Mouse (Mus musculus) heart, embryonic 12.5 days (tissue): ENCODE results near the gene Riiad1. TPM values are rescaled to one million over a fixed set of nuclear protein-coding genes. Genes with fewer than 3 reads are reported as not detected.

Source experiments
- ATAC-seq: fragments of 200-750 bp; cut with Nextera tagmentation; 2 replicates; pipeline ENCODE4 v1.8.0; 2017; ENCODE audit warnings: moderate TSS enrichment, moderate library complexity; ENCODE audit not compliant: insufficient number of reproducible peaks, low FRiP score
- H3K27ac ChIP-seq: fragments of 300-500 bp; sonication (generic); 2 replicates; pipeline ENCODE4 v1.5.1; 2016; ENCODE audit warnings: mild to moderate bottlenecking, moderate library complexity; ENCODE audit not compliant: poor library complexity, severe bottlenecking
- H3K27me3 ChIP-seq: fragments of 300-500 bp; sonication (generic); replicated peaks from 2 replicates; pipeline ENCODE4 v1.6.1; 2016; ENCODE audit warnings: mild to moderate bottlenecking, moderate library complexity
- H3K36me3 ChIP-seq: fragments of 300-500 bp; sonication (generic); 2 replicates; pipeline ENCODE4 v1.6.1; 2016; ENCODE audit warnings: mild to moderate bottlenecking, moderate library complexity
- H3K4me1 ChIP-seq: fragments of 300-500 bp; sonication (generic); replicated peaks from 2 replicates; pipeline ENCODE4 v1.6.1; 2016; ENCODE audit warnings: mild to moderate bottlenecking
- H3K4me2 ChIP-seq: fragments of 300-500 bp; sonication (generic); 2 replicates; pipeline ENCODE4 v1.6.1; 2016; ENCODE audit warnings: mild to moderate bottlenecking, moderate library complexity
- H3K4me3 ChIP-seq: fragments of 300-500 bp; sonication (generic); 2 replicates; pipeline ENCODE4 v1.5.1; 2016; ENCODE audit warnings: mild to moderate bottlenecking
- H3K9ac ChIP-seq: fragments of 300-500 bp; sonication (generic); 2 replicates; pipeline ENCODE4 v1.6.1; 2016; ENCODE audit warnings: mild to moderate bottlenecking, moderate library complexity
- H3K9me3 ChIP-seq: fragments of 300-500 bp; sonication (generic); replicated peaks from 2 replicates; pipeline ENCODE4 v1.6.1; 2016; ENCODE audit warnings: mild to moderate bottlenecking, moderate library complexity
- WGBS: fragments of 180-500 bp; shearing (Covaris S2); methylation state at CpG from one replicate; pipeline ENCODE4 v1.1.7; 2016; 5-methylcytosine and 5-hydroxymethylcytosine counted together
- polyA plus RNA-seq: library from polyadenylated mRNA; unstranded; fragments of >200 nt; fragmentation: Nextera tagmentation; extraction: Ambion mirVana; gene quantifications from 2 replicates; pipeline ENCODE4 v1.2.1, GENCODE M21; 2016

The Riiad1 gene
- polyA plus RNA-seq: 5.3 and 5.7 TPM in 2 replicates

GRCm38 (mm10) chr3:94480291-94480884 lies at the start of gene Riiad1:
Gene Riiad1, minus strand, starts transcription at chr3:94480341.
- Histone ChIP-seq H3K4me3 (0 out of 2 replicates have a peak within 1 kb of the TSS, but pooled peaks have one; percentile 10), H3K9me3 (no peaks in the 10 kb centered on the region), H3K36me3 (no peaks in the 10 kb centered on the region), H3K4me1 (peaks cover 37% of the 10 kb centered on the region), H3K4me2 (peak within 1 kb of the TSS; percentile 56), H3K27ac (no peak within 1 kb of the TSS), H3K27me3 (peaks cover 35% of the 10 kb centered on the region), H3K9ac (no peak within 1 kb of the TSS)
- WGBS: 11% methylated on average over 16 of the region's 16 CpGs
- no peak for ATAC-seq

GRCm38 (mm10) chr3:94526731-94527130 lies 46.6 kb upstream of the Riiad1 start:
- H3K4me2 ChIP-seq: no peak overlapping the region
- no peak for ATAC-seq
- H3K4me1 ChIP-seq: no peaks in the 10 kb centered on the region
- WGBS: 75% methylated on average over 2 of the region's 2 CpGs
- H3K9me3 ChIP-seq: no peaks in the 10 kb centered on the region
- H3K27ac ChIP-seq: no peak overlapping the region
- H3K27me3 ChIP-seq: no peaks in the 10 kb centered on the region
- peaks cover 27% of the 10 kb centered on the region for H3K36me3 ChIP-seq
- H3K4me3 ChIP-seq: no peak overlapping the region
- no peak overlapping the region for H3K9ac ChIP-seq

- Histone ChIP-seq H3K9me3 (no peaks in the 10 kb centered on the region), H3K4me3 (no peak overlapping the region), H3K27me3 (no peaks in the 10 kb centered on the region), H3K9ac (no peak overlapping the region), H3K4me2 (no peak overlapping the region), H3K36me3 (peaks cover 58% of the 10 kb centered on the region), H3K27ac (no peak overlapping the region), H3K4me1 (no peaks in the 10 kb centered on the region)
- no peak for ATAC-seq
- WGBS: 94% methylated on average over 1 of the region's 1 CpGs
Observed at GRCm38 (mm10) chr3:94506664-94507063, 26.5 kb upstream of the Riiad1 start.

GRCm38 (mm10) chr3:94502243-94502642 lies 22.1 kb upstream of the Riiad1 start:
- H3K4me2 ChIP-seq: no peak overlapping the region
- H3K4me3 ChIP-seq: no peak overlapping the region
- no peaks in the 10 kb centered on the region for H3K27me3 ChIP-seq
- no peak overlapping the region for H3K9ac ChIP-seq
- H3K9me3 ChIP-seq: no peaks in the 10 kb centered on the region
- ATAC-seq: no peak
- H3K27ac ChIP-seq: no peak overlapping the region
- WGBS: 79% methylated on average over 3 of the region's 3 CpGs
- no peaks in the 10 kb centered on the region for H3K4me1 ChIP-seq
- peaks cover 41% of the 10 kb centered on the region for H3K36me3 ChIP-seq

GRCm38 (mm10) chr3:94497162-94497561 lies 17.0 kb upstream of the Riiad1 start:
- ATAC-seq: no peak
- H3K9me3 ChIP-seq: no peaks in the 10 kb centered on the region
- H3K4me3 ChIP-seq: no peak overlapping the region
- no peaks in the 10 kb centered on the region for H3K27me3 ChIP-seq
- H3K27ac ChIP-seq: no peak overlapping the region
- 74% methylated on average over 4 of the region's 4 CpGs for WGBS
- no peak overlapping the region for H3K9ac ChIP-seq
- no peak overlapping the region for H3K4me2 ChIP-seq
- peaks cover 42% of the 10 kb centered on the region for H3K36me3 ChIP-seq
- no peaks in the 10 kb centered on the region for H3K4me1 ChIP-seq

- H3K4me1 ChIP-seq: peaks cover 10% of the 10 kb centered on the region
- no peaks in the 10 kb centered on the region for H3K9me3 ChIP-seq
- H3K27me3 ChIP-seq: no peaks in the 10 kb centered on the region
- WGBS: 67% methylated on average over 6 of the region's 6 CpGs
- 0 out of 2 replicates have a peak, but pooled peaks cover 1% of the 10 kb centered on the region for H3K36me3 ChIP-seq
- 0 out of 2 replicates have a peak, but pooled peaks have one; percentile 23 for ATAC-seq
- no peak overlapping the region for H3K4me3 ChIP-seq
- no peak overlapping the region for H3K9ac ChIP-seq
- H3K4me2 ChIP-seq: no peak overlapping the region
- no peak overlapping the region for H3K27ac ChIP-seq
Observed at GRCm38 (mm10) chr3:94487581-94487980, 7.4 kb upstream of the Riiad1 start.

GRCm38 (mm10) chr3:94485922-94486321 lies 5.8 kb upstream of the Riiad1 start:
- 78% methylated on average over 7 of the region's 7 CpGs for whole genome bisulfite sequencing
- ATAC-seq: no peak

GRCm38 (mm10) chr3:94483790-94484439 lies 3.8 kb upstream of the Riiad1 start:
- peaks cover 27% of the 10 kb centered on the region for H3K4me1 ChIP-seq
- WGBS: 30% methylated on average over 20 of the region's 20 CpGs
- no peak overlapping the region for H3K9ac ChIP-seq
- H3K4me3 ChIP-seq: no peak overlapping the region
- H3K9me3 ChIP-seq: no peaks in the 10 kb centered on the region
- peaks cover 25% of the 10 kb centered on the region for H3K27me3 ChIP-seq
- H3K4me2 ChIP-seq: no peak overlapping the region
- no peak for ATAC-seq
- no peak overlapping the region for H3K27ac ChIP-seq
- no peaks in the 10 kb centered on the region for H3K36me3 ChIP-seq

More at GRCm38 (mm10) chr3:94485922-94486321, 5.8 kb upstream of the Riiad1 start:
- Histone ChIP-seq H3K4me3 (no peak overlapping the region), H3K36me3 (no peaks in the 10 kb centered on the region), H3K4me1 (peaks cover 18% of the 10 kb centered on the region), H3K4me2 (no peak overlapping the region), H3K27me3 (peaks cover 5% of the 10 kb centered on the region), H3K9me3 (no peaks in the 10 kb centered on the region), H3K27ac (no peak overlapping the region), H3K9ac (no peak overlapping the region)

- 72% methylated on average over 17 of the region's 17 CpGs for WGBS
- Histone ChIP-seq H3K4me2 (no peak overlapping the region), H3K27me3 (peaks cover 35% of the 10 kb centered on the region), H3K4me1 (peaks cover 32% of the 10 kb centered on the region), H3K9ac (no peak overlapping the region), H3K27ac (no peak overlapping the region), H3K4me3 (no peak overlapping the region), H3K9me3 (no peaks in the 10 kb centered on the region), H3K36me3 (no peaks in the 10 kb centered on the region)
- no peak for ATAC-seq
Observed at GRCm38 (mm10) chr3:94482764-94483385, 2.7 kb upstream of the Riiad1 start.

- 54% methylated on average over 4 of the region's 4 CpGs for WGBS
- H3K36me3 ChIP-seq: no peaks in the 10 kb centered on the region
- H3K27me3 ChIP-seq: peaks cover 35% of the 10 kb centered on the region
- H3K4me3 ChIP-seq: no peak overlapping the region
- no peaks in the 10 kb centered on the region for H3K9me3 ChIP-seq
- no peak for ATAC-seq
- H3K4me2 ChIP-seq: no peak overlapping the region
- H3K9ac ChIP-seq: no peak overlapping the region
- H3K27ac ChIP-seq: no peak overlapping the region
- H3K4me1 ChIP-seq: peaks cover 33% of the 10 kb centered on the region
Observed at GRCm38 (mm10) chr3:94481429-94481828, 1.3 kb upstream of the Riiad1 start.

GRCm38 (mm10) chr3:94479564-94479963 lies 577 bp downstream of the Riiad1 start:
- Histone ChIP-seq H3K27me3 (peaks cover 35% of the 10 kb centered on the region), H3K36me3 (no peaks in the 10 kb centered on the region), H3K27ac (no peak overlapping the region), H3K9me3 (no peaks in the 10 kb centered on the region), H3K9ac (no peak overlapping the region), H3K4me2 (peak overlapping the region; percentile 56), H3K4me1 (peaks cover 37% of the 10 kb centered on the region), H3K4me3 (0 out of 2 replicates have a peak overlapping the region, but pooled peaks have one; percentile 10)
- no peak for ATAC-seq
- WGBS: 3% methylated on average over 11 of the region's 11 CpGs
